Mouse (Mus musculus): ENCODE measurements around the gene Mlst8. TPM values are rescaled to one million over a fixed set of nuclear protein-coding genes. Genes with fewer than 3 reads are reported as not detected.

Gene Mlst8
- polyA plus RNA-seq, 1 experiment: 16.5 TPM

DNA sequence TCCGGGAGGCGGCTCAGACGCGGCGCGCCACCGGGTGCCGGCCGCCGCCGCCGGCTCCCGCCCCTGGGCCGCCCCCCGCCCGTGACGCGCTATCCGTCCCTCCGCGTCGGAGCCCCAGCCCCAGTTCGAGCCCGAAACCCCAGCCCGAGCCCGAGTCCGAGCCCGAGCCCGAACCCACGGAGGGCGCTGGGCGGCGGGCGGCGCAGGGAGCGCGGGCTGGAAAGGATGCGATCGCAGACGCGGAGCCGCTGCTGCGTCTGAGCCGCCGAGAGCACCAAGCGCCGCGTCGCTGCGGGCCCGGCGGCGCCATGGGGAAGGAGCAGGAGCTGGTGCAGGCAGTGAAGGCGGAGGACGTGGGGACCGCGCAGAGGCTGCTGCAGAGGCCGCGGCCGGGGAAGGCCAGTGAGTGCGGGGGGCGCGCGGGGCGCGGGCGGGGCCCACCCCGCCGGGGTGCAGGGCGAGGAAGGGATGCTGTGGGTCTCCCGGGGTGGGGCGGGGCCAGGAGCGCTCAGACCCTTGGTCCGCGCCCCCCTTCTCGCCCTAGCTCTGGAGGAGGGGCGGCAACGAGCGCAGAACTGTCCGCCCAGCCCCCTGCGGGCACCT lies 9.9 kb upstream of the Mlst8 start:
- peak overlapping the region; percentile 88 for H3K4me3 ChIP-seq (ENCODE audit: control insufficient read depth, low read depth, low read length)
- peak overlapping the region; percentile 37; the same call in 1 of the 2 replicates for H3K27ac ChIP-seq (ENCODE audit: control insufficient read depth, insufficient read depth, low read depth, low read length)
- TF ChIP-seq CTCF (IDR thresholded peaks at IDR 0.05; ENCODE audit: control insufficient read depth, insufficient read depth, insufficient replicate concordance, low read depth, low read length): no peak
- TF ChIP-seq POLR2A (IDR thresholded peaks at IDR 0.05; ENCODE audit: control insufficient read depth, low read depth, low read length): no peak
- peaks cover 8% of the 10 kb centered on the region for H3K4me1 ChIP-seq (ENCODE audit: control insufficient read depth, insufficient read depth, low read length)
- no peaks in the 10 kb centered on the region for H3K27me3 ChIP-seq (ENCODE audit: control insufficient read depth, insufficient read depth, low read length)
- no peaks in the 10 kb centered on the region for H3K36me3 ChIP-seq (ENCODE audit: control insufficient read depth, insufficient read depth, low read length)

DNA sequence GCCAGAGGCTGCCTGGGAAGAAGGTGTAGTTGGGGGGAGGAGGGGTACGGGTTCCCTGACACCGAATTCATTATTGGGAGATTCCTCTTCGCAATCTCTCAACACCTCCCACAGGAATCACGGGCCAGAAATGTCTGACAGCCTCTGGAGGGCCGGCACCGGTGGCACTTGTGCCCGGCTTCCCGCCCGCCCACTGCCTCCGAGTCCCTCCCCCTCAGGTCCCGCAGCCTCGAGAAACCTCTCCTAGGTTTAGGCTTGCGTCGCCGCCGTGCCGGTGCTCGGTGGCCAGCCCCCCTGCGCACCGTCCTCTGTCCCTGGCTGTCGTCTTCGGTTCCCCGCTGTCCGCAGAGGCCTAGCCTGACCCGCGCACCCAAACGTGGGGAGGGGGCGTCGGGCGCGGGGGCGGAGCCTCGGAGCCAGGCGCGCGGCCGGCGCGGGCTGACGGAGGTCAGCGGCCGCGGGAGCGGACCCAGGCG lies 9.3 kb upstream of the Mlst8 start, which contains the start of gene Caskin1:
Gene Caskin1, plus strand, starts transcription at position 416 of the 476 bp plus-strand sequence.
- H3K27me3 ChIP-seq (ENCODE audit: control insufficient read depth, insufficient read depth, low read length): no peaks in the 10 kb centered on the region
- peak within 1 kb of the TSS; percentile 37; the same call in 1 of the 2 replicates for H3K27ac ChIP-seq (ENCODE audit: control insufficient read depth, insufficient read depth, low read depth, low read length)
- no peak; the same call in 1 of the 2 replicates for TF ChIP-seq POLR2A (IDR thresholded peaks at IDR 0.05; ENCODE audit: control insufficient read depth, low read depth, low read length)
- no peak for TF ChIP-seq CTCF (IDR thresholded peaks at IDR 0.05; ENCODE audit: control insufficient read depth, insufficient read depth, insufficient replicate concordance, low read depth, low read length)
- peaks cover 8% of the 10 kb centered on the region for H3K4me1 ChIP-seq (ENCODE audit: control insufficient read depth, insufficient read depth, low read length)
- H3K4me3 ChIP-seq (ENCODE audit: control insufficient read depth, low read depth, low read length): peak within 1 kb of the TSS; percentile 88
- H3K36me3 ChIP-seq (ENCODE audit: control insufficient read depth, insufficient read depth, low read length): no peaks in the 10 kb centered on the region

DNA sequence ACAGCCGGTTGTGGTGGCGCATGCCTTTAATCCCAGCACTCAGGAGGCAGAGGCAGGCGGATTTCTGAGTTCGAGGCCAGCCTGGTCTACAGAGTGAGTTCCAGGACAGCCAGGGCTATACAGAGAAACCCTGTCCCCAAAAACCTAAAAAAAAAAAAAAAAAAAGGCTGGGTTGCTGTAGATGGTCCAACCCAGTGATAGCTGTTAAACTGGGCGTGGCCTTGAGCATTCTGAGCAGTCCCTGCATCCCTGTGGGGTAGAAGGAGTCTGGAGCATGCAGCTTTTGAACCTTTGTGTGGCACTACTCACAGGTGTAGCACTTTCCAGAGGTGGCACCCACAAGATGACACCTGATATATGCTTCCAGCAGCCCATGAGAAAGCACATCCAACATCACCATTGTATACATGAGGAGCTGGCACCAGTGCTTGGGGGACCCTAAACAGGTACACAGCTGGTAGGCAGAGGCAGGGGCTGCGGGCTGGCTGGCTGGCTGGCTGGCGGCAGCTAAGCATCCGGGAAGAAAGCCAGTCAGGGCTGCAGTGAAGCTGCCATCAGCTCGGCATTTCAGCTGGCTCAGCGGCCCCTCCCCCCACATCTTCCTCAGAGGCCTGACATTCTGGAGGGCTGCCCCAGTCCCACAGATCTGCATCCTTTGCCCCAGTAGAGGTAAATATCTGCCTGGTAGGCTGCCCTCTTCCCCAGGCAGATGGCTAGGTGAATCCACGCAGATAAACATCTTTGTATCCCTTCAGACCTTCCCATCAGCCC lies 6.4 kb upstream of the Mlst8 start:
- Histone ChIP-seq H3K27me3 (ENCODE audit: control insufficient read depth, insufficient read depth, low read length) (no peaks in the 10 kb centered on the region), H3K4me1 (ENCODE audit: control insufficient read depth, insufficient read depth, low read length) (peaks cover 9% of the 10 kb centered on the region), H3K27ac (ENCODE audit: control insufficient read depth, insufficient read depth, low read depth, low read length) (no peak overlapping the region), H3K36me3 (ENCODE audit: control insufficient read depth, insufficient read depth, low read length) (no peaks in the 10 kb centered on the region), H3K4me3 (ENCODE audit: control insufficient read depth, low read depth, low read length) (no peak overlapping the region)
- no peak for TF ChIP-seq CTCF (IDR thresholded peaks at IDR 0.05; ENCODE audit: control insufficient read depth, insufficient read depth, insufficient replicate concordance, low read depth, low read length)
- TF ChIP-seq POLR2A (IDR thresholded peaks at IDR 0.05; ENCODE audit: control insufficient read depth, low read depth, low read length): no peak

DNA sequence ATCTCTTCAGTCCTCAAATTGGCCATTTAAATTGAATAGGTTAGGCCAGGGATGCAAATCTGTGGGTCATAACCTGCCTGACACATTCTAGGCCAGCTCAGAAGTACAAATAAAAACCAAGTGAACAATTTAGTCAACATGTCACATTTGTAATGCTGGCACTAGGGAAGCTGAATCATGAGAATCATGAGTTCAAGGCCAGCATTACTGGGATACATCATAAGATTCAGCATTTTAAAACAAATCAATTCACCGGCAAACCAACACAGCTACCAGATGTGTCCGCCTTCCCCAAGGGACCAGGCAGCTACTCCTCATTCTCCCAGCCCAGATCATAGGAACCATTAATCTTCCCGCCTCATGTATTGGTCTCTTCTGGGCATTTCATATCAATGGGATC lies 4.6 kb upstream of the Mlst8 start:
- no peak overlapping the region for H3K27ac ChIP-seq (ENCODE audit: control insufficient read depth, insufficient read depth, low read depth, low read length)
- no peak overlapping the region for H3K4me3 ChIP-seq (ENCODE audit: control insufficient read depth, low read depth, low read length)
- peaks cover 7% of the 10 kb centered on the region for H3K4me1 ChIP-seq (ENCODE audit: control insufficient read depth, insufficient read depth, low read length)
- no peaks in the 10 kb centered on the region for H3K36me3 ChIP-seq (ENCODE audit: control insufficient read depth, insufficient read depth, low read length)
- TF ChIP-seq POLR2A (IDR thresholded peaks at IDR 0.05; ENCODE audit: control insufficient read depth, low read depth, low read length) (no peak), CTCF (IDR thresholded peaks at IDR 0.05; ENCODE audit: control insufficient read depth, insufficient read depth, insufficient replicate concordance, low read depth, low read length) (no peak)
- H3K27me3 ChIP-seq (ENCODE audit: control insufficient read depth, insufficient read depth, low read length): no peaks in the 10 kb centered on the region

DNA sequence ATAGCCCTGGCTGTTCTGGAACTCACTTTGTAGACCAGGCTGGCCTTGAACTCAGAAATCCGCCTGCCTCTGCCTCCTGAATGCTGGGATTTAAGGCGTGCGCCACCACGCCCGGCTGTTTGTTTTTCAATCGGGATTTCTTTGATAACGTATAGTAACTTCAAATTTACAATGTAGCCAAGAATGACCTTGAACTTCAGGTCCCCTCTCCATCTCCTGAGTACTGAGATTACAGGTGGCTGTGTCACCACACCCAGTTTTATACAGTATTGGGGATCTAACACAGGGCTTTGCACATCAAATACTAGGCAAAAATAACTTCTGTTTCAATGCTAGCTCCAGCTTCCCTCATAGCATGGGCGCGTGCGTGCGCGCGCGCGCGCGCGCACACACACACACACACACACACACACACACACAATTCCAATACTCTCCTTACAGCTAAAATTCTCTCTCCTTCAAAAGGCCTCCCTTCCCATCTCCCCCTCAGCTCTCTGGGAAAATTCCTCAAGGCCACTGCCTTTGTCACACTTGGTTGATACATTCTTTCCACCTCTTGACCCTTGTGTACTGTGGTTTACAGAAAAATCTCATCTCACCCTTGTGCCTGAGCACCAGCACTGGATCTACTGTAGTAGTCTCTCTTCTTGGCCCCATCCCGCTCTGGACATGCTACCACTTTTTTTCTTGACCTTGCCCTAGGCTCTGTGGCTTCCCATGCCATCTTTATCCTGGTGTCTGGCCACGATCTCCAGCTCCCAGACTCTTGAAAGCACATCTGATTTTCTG lies 2.3 kb upstream of the Mlst8 start:
- Histone ChIP-seq H3K27ac (ENCODE audit: control insufficient read depth, insufficient read depth, low read depth, low read length) (no peak overlapping the region), H3K27me3 (ENCODE audit: control insufficient read depth, insufficient read depth, low read length) (no peaks in the 10 kb centered on the region), H3K36me3 (ENCODE audit: control insufficient read depth, insufficient read depth, low read length) (no peaks in the 10 kb centered on the region), H3K4me3 (ENCODE audit: control insufficient read depth, low read depth, low read length) (no peak overlapping the region), H3K4me1 (ENCODE audit: control insufficient read depth, insufficient read depth, low read length) (peaks cover 16% of the 10 kb centered on the region)
- TF ChIP-seq CTCF (IDR thresholded peaks at IDR 0.05; ENCODE audit: control insufficient read depth, insufficient read depth, insufficient replicate concordance, low read depth, low read length): no peak
- no peak for TF ChIP-seq POLR2A (IDR thresholded peaks at IDR 0.05; ENCODE audit: control insufficient read depth, low read depth, low read length)

DNA sequence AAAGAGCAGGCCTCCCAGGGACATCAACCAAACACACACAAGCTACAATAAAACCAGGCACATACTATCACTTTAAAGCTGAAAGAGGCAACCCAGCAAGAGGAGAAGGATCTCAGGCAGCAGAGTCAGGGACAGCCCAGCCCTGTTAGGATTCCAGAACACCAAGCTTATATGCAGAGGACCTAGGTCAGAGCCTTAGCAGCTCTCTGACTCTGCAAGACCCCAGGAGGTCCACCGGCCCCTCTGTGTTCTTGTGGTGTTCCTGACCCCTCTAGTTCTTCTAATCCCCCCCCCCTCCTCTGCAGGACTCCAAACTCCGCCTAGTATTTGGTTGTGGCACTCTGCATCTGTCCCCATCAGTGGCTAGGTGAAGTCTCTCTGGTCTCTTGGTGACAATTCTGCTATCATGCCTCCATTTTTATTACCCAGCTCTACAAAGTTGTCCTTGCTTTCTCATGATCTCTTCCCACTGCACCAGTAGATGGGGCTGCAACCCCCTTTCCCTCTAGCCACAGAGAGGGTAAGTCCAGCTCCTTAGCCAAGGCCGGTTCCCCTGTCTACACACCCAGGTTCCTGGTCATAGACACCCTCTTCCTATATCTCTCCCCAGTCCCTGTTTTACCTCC lies 1.4 kb upstream of the Mlst8 start:
- H3K36me3 ChIP-seq (ENCODE audit: control insufficient read depth, insufficient read depth, low read length): no peaks in the 10 kb centered on the region
- no peaks in the 10 kb centered on the region for H3K27me3 ChIP-seq (ENCODE audit: control insufficient read depth, insufficient read depth, low read length)
- no peak overlapping the region; the same call in 1 of the 2 replicates for H3K27ac ChIP-seq (ENCODE audit: control insufficient read depth, insufficient read depth, low read depth, low read length)
- no peak overlapping the region for H3K4me3 ChIP-seq (ENCODE audit: control insufficient read depth, low read depth, low read length)
- peaks cover 13% of the 10 kb centered on the region for H3K4me1 ChIP-seq (ENCODE audit: control insufficient read depth, insufficient read depth, low read length)
- TF ChIP-seq CTCF (IDR thresholded peaks at IDR 0.05; ENCODE audit: control insufficient read depth, insufficient read depth, insufficient replicate concordance, low read depth, low read length): no peak
- no peak for TF ChIP-seq POLR2A (IDR thresholded peaks at IDR 0.05; ENCODE audit: control insufficient read depth, low read depth, low read length)

All from testis, adult 2 months (tissue).